Mouse (Mus musculus): ENCODE results near the gene Ect2l. TPM values are rescaled to one million over a fixed set of nuclear protein-coding genes. Genes with fewer than 3 reads are reported as not detected.
"Not testable (repeated sequence)": the region's sequence is repeated elsewhere in the genome, so short reads cannot be mapped to it uniquely, and the experiment has no call there.

The Ect2l gene
- total RNA-seq, 2 experiments from 2014 or later: not detected

GRCm38 (mm10) chr10:18194156-18194555 is 16.5 kb downstream of the Ect2l start:
- no peak for ATAC-seq (replicated peaks; ENCODE audit: low FRiP score, poor library complexity, severe bottlenecking)

- no peak for ATAC-seq (replicated peaks; ENCODE audit: low FRiP score, poor library complexity, severe bottlenecking)
Measured at GRCm38 (mm10) chr10:18193221-18193620, 17.5 kb downstream of the Ect2l start.

GRCm38 (mm10) chr10:18191706-18192105 is 19.0 kb downstream of the Ect2l start:
- no peak for ATAC-seq (replicated peaks; ENCODE audit: low FRiP score, poor library complexity, severe bottlenecking)

- no peak for ATAC-seq (replicated peaks; ENCODE audit: low FRiP score, poor library complexity, severe bottlenecking)
Measured at GRCm38 (mm10) chr10:18189498-18189897, 21.2 kb downstream of the Ect2l start.

- ATAC-seq (replicated peaks; ENCODE audit: low FRiP score, poor library complexity, severe bottlenecking): no peak
Measured at GRCm38 (mm10) chr10:18188564-18188963, 22.1 kb downstream of the Ect2l start.

GRCm38 (mm10) chr10:18182246-18182645 is 28.4 kb downstream of the Ect2l start:
- no peak for ATAC-seq (replicated peaks; ENCODE audit: low FRiP score, poor library complexity, severe bottlenecking)

GRCm38 (mm10) chr10:18177304-18177703 is 33.4 kb downstream of the Ect2l start:
- ATAC-seq (replicated peaks; ENCODE audit: low FRiP score, poor library complexity, severe bottlenecking): no peak

- no peak for ATAC-seq (replicated peaks; ENCODE audit: low FRiP score, poor library complexity, severe bottlenecking)
Measured at GRCm38 (mm10) chr10:18176722-18177121, 34.0 kb downstream of the Ect2l start.

GRCm38 (mm10) chr10:18175087-18175486 is 35.6 kb downstream of the Ect2l start:
- no peak for ATAC-seq (replicated peaks; ENCODE audit: low FRiP score, poor library complexity, severe bottlenecking)

- no peak for ATAC-seq (replicated peaks; ENCODE audit: low FRiP score, poor library complexity, severe bottlenecking)
Measured at GRCm38 (mm10) chr10:18162435-18162971, 48.2 kb downstream of the Ect2l start.

- ATAC-seq (replicated peaks; ENCODE audit: low FRiP score, poor library complexity, severe bottlenecking): no peak
Measured at GRCm38 (mm10) chr10:18147224-18147623, 63.5 kb downstream of the Ect2l start.

- no peak for ATAC-seq (replicated peaks; ENCODE audit: low FRiP score, poor library complexity, severe bottlenecking)
Measured at GRCm38 (mm10) chr10:18142231-18142630, 68.5 kb downstream of the Ect2l start.

GRCm38 (mm10) chr10:18141389-18141788 is 69.3 kb downstream of the Ect2l start:
- ATAC-seq (replicated peaks; ENCODE audit: low FRiP score, poor library complexity, severe bottlenecking): no peak

- ATAC-seq (replicated peaks; ENCODE audit: low FRiP score, poor library complexity, severe bottlenecking): peak; percentile 53
Measured at GRCm38 (mm10) chr10:18139615-18140014, 71.1 kb downstream of the Ect2l start.

- ATAC-seq (replicated peaks; ENCODE audit: low FRiP score, poor library complexity, severe bottlenecking): not testable (repeated sequence)
Measured at GRCm38 (mm10) chr10:18138853-18139503, 71.7 kb downstream of the Ect2l start.

GRCm38 (mm10) chr10:18131666-18132650 is 78.7 kb downstream of the Ect2l start:
- ATAC-seq (replicated peaks; ENCODE audit: low FRiP score, poor library complexity, severe bottlenecking): no peak

- ATAC-seq (replicated peaks; ENCODE audit: low FRiP score, poor library complexity, severe bottlenecking): no peak
Measured at GRCm38 (mm10) chr10:18130276-18130675, 80.4 kb downstream of the Ect2l start.

GRCm38 (mm10) chr10:18118336-18118735 is 92.4 kb downstream of the Ect2l start:
- ATAC-seq (replicated peaks; ENCODE audit: low FRiP score, poor library complexity, severe bottlenecking): no peak

- no peak for ATAC-seq (replicated peaks; ENCODE audit: low FRiP score, poor library complexity, severe bottlenecking)
Measured at GRCm38 (mm10) chr10:18113473-18114093, 97.1 kb downstream of the Ect2l start.

GRCm38 (mm10) chr10:18110940-18111339 is 99.8 kb downstream of the Ect2l start:
- no peak for ATAC-seq (replicated peaks; ENCODE audit: low FRiP score, poor library complexity, severe bottlenecking)

Measured in erythroid progenitor cell, adult 5-6 weeks (primary cell).